Comparison of ENCODE assay signal across 8 mouse cellular contexts in genomic region chr13:21710031-21710711, GRCm38 (mm10). TPM values are rescaled to one million over a fixed set of nuclear protein-coding genes. Genes with fewer than 3 reads are reported as not detected.
DNase-seq lines count a peak whose midpoint lies in the region; ATAC-seq and TF ChIP-seq lines count a peak whose summit lies in the region.

No protein-coding gene starts in this region.

- H3K36me3 ChIP-seq in embryonic facial prominence, embryonic 15.5 days: no peaks in the 10 kb centered on the region
- no peaks in the 10 kb centered on the region for H3K36me3 ChIP-seq in limb, embryonic 13.5 days
- no peaks in the 10 kb centered on the region for H3K36me3 ChIP-seq in midbrain, embryonic 15.5 days (replicated peaks)

- TF ChIP-seq CTCF in bone marrow, adult 2 months (IDR thresholded peaks at IDR 0.05; ENCODE audit: control insufficient read depth, insufficient read depth, low read length): peak; percentile 89

- under 1% methylated on average over 32 of the region's 32 CpGs for WGBS in bone marrow, adult 2 months
- under 1% methylated on average over 32 of the region's 32 CpGs for whole genome bisulfite sequencing in embryonic facial prominence, embryonic 15.5 days
- under 1% methylated on average over 32 of the region's 32 CpGs for WGBS in limb, embryonic 13.5 days
- 0% methylated on average over 32 of the region's 32 CpGs for WGBS in midbrain, embryonic 15.5 days

- no peaks in the 10 kb centered on the region for H3K27me3 ChIP-seq in embryonic facial prominence, embryonic 15.5 days
- no peaks in the 10 kb centered on the region for H3K27me3 ChIP-seq in limb, embryonic 13.5 days
- H3K27me3 ChIP-seq in midbrain, embryonic 15.5 days (replicated peaks): no peaks in the 10 kb centered on the region

- DNase-seq in 416B (ENCODE audit: low read depth): peak; percentile 90
- DNase-seq in heart, adult 9 months (ENCODE audit: low spot score in 2 of 2): peak; percentile 76 to 88
- DNase-seq in kidney, adult 9 months: peak; percentile 88
- DNase-seq in spleen, adult 18-20 months: peak; percentile 75 to 88

- no peaks in the 10 kb centered on the region; the same call in 1 of the 2 replicates for H3K4me1 ChIP-seq in bone marrow, adult 2 months (ENCODE audit: control insufficient read depth, insufficient read depth, low read length)
- H3K4me1 ChIP-seq in embryonic facial prominence, embryonic 15.5 days: peaks cover 12% of the 10 kb centered on the region
- peaks cover 6% of the 10 kb centered on the region for H3K4me1 ChIP-seq in limb, embryonic 13.5 days
- H3K4me1 ChIP-seq in midbrain, embryonic 15.5 days: peaks cover 4% of the 10 kb centered on the region

- H3K4me3 ChIP-seq in bone marrow, adult 2 months (replicated peaks; ENCODE audit: control insufficient read depth, low read depth, low read length): peak overlapping the region; percentile 87
- H3K4me3 ChIP-seq in embryonic facial prominence, embryonic 15.5 days (replicated peaks): peak overlapping the region; percentile 76
- peak overlapping the region; percentile 60 for H3K4me3 ChIP-seq in limb, embryonic 13.5 days
- peak overlapping the region; percentile 47 for H3K4me3 ChIP-seq in midbrain, embryonic 15.5 days

- H3K27ac ChIP-seq in bone marrow, adult 2 months (ENCODE audit: control insufficient read depth, insufficient read depth, low read depth, low read length, poor library complexity): peak overlapping the region; percentile 16
- peak overlapping the region; percentile 91 for H3K27ac ChIP-seq in embryonic facial prominence, embryonic 15.5 days (replicated peaks)
- peak overlapping the region; percentile 83 for H3K27ac ChIP-seq in limb, embryonic 13.5 days
- peak overlapping the region; percentile 63 for H3K27ac ChIP-seq in midbrain, embryonic 15.5 days

- peak overlapping the region; percentile 56 for H3K4me2 ChIP-seq in embryonic facial prominence, embryonic 15.5 days (replicated peaks)
- peak overlapping the region; percentile 46 for H3K4me2 ChIP-seq in limb, embryonic 13.5 days (replicated peaks)
- peak overlapping the region; percentile 77 for H3K4me2 ChIP-seq in midbrain, embryonic 15.5 days

- TF ChIP-seq POLR2A in bone marrow, adult 2 months (IDR thresholded peaks at IDR 0.05; ENCODE audit: borderline replicate concordance, control insufficient read depth, low read depth, low read length): no peak

- H3K9me3 ChIP-seq in embryonic facial prominence, embryonic 15.5 days (replicated peaks): no peaks in the 10 kb centered on the region
- no peaks in the 10 kb centered on the region for H3K9me3 ChIP-seq in limb, embryonic 13.5 days
- no peaks in the 10 kb centered on the region for H3K9me3 ChIP-seq in midbrain, embryonic 15.5 days

- peak overlapping the region; percentile 51 for H3K9ac ChIP-seq in embryonic facial prominence, embryonic 15.5 days
- H3K9ac ChIP-seq in limb, embryonic 13.5 days: peak overlapping the region; percentile 73
- H3K9ac ChIP-seq in midbrain, embryonic 15.5 days: peak overlapping the region; percentile 31

- peak; percentile 81 for ATAC-seq in embryonic facial prominence, embryonic 15.5 days (ENCODE audit: insufficient number of reproducible peaks, low FRiP score, low TSS enrichment, low read depth)
- peak; percentile 83 for ATAC-seq in limb, embryonic 13.5 days (ENCODE audit: low FRiP score, low read depth)
- peak; percentile 88 for ATAC-seq in midbrain, embryonic 15.5 days (replicated peaks)

RNA-seq across cellular contexts. Expression of gene Hist1h2bl, which starts 5.8 kb away (rescaled TPM):
- polyA plus RNA-seq in bone marrow, adult 2 months (2011; ENCODE audit: insufficient read depth, insufficient read length, low replicate concordance, missing spikeins): 28.9 and 65.7 TPM in 2 replicates
- polyA plus RNA-seq in embryonic facial prominence, embryonic 15.5 days (2015; fragmentation: Nextera tagmentation; extraction: Ambion mirVana): 0.60 and 2.0 TPM in 2 replicates
- 3.3 and 3.4 TPM in 2 replicates for polyA plus RNA-seq in limb, embryonic 13.5 days (2015; fragmentation: Nextera tagmentation; extraction: Ambion mirVana)
- 0.59 TPM in 1 of 2 replicates, not detected in the other for polyA plus RNA-seq in midbrain, embryonic 15.5 days (2015; fragmentation: Nextera tagmentation; extraction: Ambion mirVana)

RNA-seq across cellular contexts. Expression of gene Hist1h2ai, which starts 6.1 kb away (rescaled TPM):
- 19.2 and 21.1 TPM in 2 replicates for polyA plus RNA-seq in bone marrow, adult 2 months (2011; ENCODE audit: insufficient read depth, insufficient read length, low replicate concordance, missing spikeins)
- 6.9 and 13.7 TPM in 2 replicates for polyA plus RNA-seq in embryonic facial prominence, embryonic 15.5 days (2015; fragmentation: Nextera tagmentation; extraction: Ambion mirVana)
- 34.6 and 46.9 TPM in 2 replicates for polyA plus RNA-seq in limb, embryonic 13.5 days (2015; fragmentation: Nextera tagmentation; extraction: Ambion mirVana)
- 3.9 and 10.3 TPM in 2 replicates for polyA plus RNA-seq in midbrain, embryonic 15.5 days (2015; fragmentation: Nextera tagmentation; extraction: Ambion mirVana)

RNA-seq across cellular contexts. Expression of gene Hist1h3h, which starts 7.3 kb away (rescaled TPM):
- 49.7 and 178 TPM in 2 replicates for polyA plus RNA-seq in bone marrow, adult 2 months (2011; ENCODE audit: insufficient read depth, insufficient read length, low replicate concordance, missing spikeins)
- polyA plus RNA-seq in embryonic facial prominence, embryonic 15.5 days (2015; fragmentation: Nextera tagmentation; extraction: Ambion mirVana): 6.6 and 7.1 TPM in 2 replicates
- 22.6 and 23.4 TPM in 2 replicates for polyA plus RNA-seq in limb, embryonic 13.5 days (2015; fragmentation: Nextera tagmentation; extraction: Ambion mirVana)
- 1.1 TPM in 1 of 2 replicates, not detected in the other for polyA plus RNA-seq in midbrain, embryonic 15.5 days (2015; fragmentation: Nextera tagmentation; extraction: Ambion mirVana)

RNA-seq across cellular contexts. Expression of gene Hist1h2bm, which starts 11.7 kb away (rescaled TPM):
- polyA plus RNA-seq in bone marrow, adult 2 months (2011; ENCODE audit: insufficient read depth, insufficient read length, low replicate concordance, missing spikeins): 19.6 and 68.6 TPM in 2 replicates
- 1.8 and 4.1 TPM in 2 replicates for polyA plus RNA-seq in embryonic facial prominence, embryonic 15.5 days (2015; fragmentation: Nextera tagmentation; extraction: Ambion mirVana)
- 6.1 and 7.8 TPM in 2 replicates for polyA plus RNA-seq in limb, embryonic 13.5 days (2015; fragmentation: Nextera tagmentation; extraction: Ambion mirVana)
- polyA plus RNA-seq in midbrain, embryonic 15.5 days (2015; fragmentation: Nextera tagmentation; extraction: Ambion mirVana): 0.39 and 1.7 TPM in 2 replicates

RNA-seq across cellular contexts. Expression of gene Olfr1359, which starts 12.3 kb away (rescaled TPM):
- polyA plus RNA-seq in bone marrow, adult 2 months (2011; ENCODE audit: insufficient read depth, insufficient read length, low replicate concordance, missing spikeins): not detected in 2 replicates
- 0.05 and 0.27 TPM in 2 replicates for polyA plus RNA-seq in embryonic facial prominence, embryonic 15.5 days (2015; fragmentation: Nextera tagmentation; extraction: Ambion mirVana)
- not detected in 2 replicates for polyA plus RNA-seq in limb, embryonic 13.5 days (2015; fragmentation: Nextera tagmentation; extraction: Ambion mirVana)
- polyA plus RNA-seq in midbrain, embryonic 15.5 days (2015; fragmentation: Nextera tagmentation; extraction: Ambion mirVana): not detected in 2 replicates

Comparison
In these comparisons a context has a peak if more than half of its experiments do, and no peak if none do; other contexts are left out.
1. Peak in every context shown above with its lines: DNase-seq, ATAC-seq, H3K4me3 ChIP-seq and H3K27ac ChIP-seq.
2. H3K27ac ChIP-seq: peak in every context shown above with its lines; median percentile 91 in embryonic facial prominence, embryonic 15.5 days; 83 in limb, embryonic 13.5 days; 63 in midbrain, embryonic 15.5 days; 16 in bone marrow, adult 2 months.